Mouse (Mus musculus) embryonic facial prominence, embryonic 14.5 days (tissue): ENCODE measurements around the gene Rims3. TPM values are rescaled to one million over a fixed set of nuclear protein-coding genes. Genes with fewer than 3 reads are reported as not detected.

Experiments used
- ATAC-seq: fragments of 200-750 bp; cut with Nextera tagmentation; 2 replicates; pipeline ENCODE4 v1.8.0; 2017; ENCODE audit warnings: low read depth, moderate number of reproducible peaks, moderate TSS enrichment
- DNase-seq: peaks from one replicate; pipeline ENCODE4 v3.0.0-alpha.2; 2015; ENCODE audit warnings: low spot score
- H3K27ac ChIP-seq: fragments of 300-500 bp; sonication (generic); replicated peaks from 2 replicates; pipeline ENCODE4 v1.5.1; 2014; ENCODE audit warnings: low read depth, mild to moderate bottlenecking, low read length, moderate library complexity
- H3K27me3 ChIP-seq: fragments of 300-500 bp; sonication (generic); replicated peaks from 2 replicates; pipeline ENCODE4 v1.6.1; 2014; ENCODE audit warnings: low read length; ENCODE audit not compliant: control insufficient read depth, insufficient read depth
- H3K36me3 ChIP-seq: fragments of 300-500 bp; sonication (generic); 2 replicates; pipeline ENCODE4 v1.6.1; 2014; ENCODE audit warnings: low read length, mixed read lengths; ENCODE audit not compliant: control insufficient read depth, insufficient read depth
- H3K4me1 ChIP-seq: fragments of 300-500 bp; sonication (generic); 2 replicates; pipeline ENCODE4 v1.6.1; 2014; ENCODE audit warnings: antibody characterized with exemption, low read length; ENCODE audit not compliant: control insufficient read depth, insufficient read depth
- H3K4me2 ChIP-seq: fragments of 300-500 bp; sonication (generic); 2 replicates; pipeline ENCODE4 v1.6.1; 2014; ENCODE audit warnings: low read depth, mild to moderate bottlenecking, low read length, moderate library complexity, mixed read lengths
- H3K4me3 ChIP-seq: fragments of 300-500 bp; sonication (generic); 2 replicates; pipeline ENCODE4 v1.5.1; 2014; ENCODE audit warnings: low read depth, mild to moderate bottlenecking, low read length
- H3K9ac ChIP-seq: fragments of 300-500 bp; sonication (generic); 2 replicates; pipeline ENCODE4 v1.6.1; 2014; ENCODE audit warnings: low read depth, mild to moderate bottlenecking, low read length, moderate library complexity, mixed read lengths
- H3K9me3 ChIP-seq: fragments of 300-500 bp; sonication (generic); 2 replicates; pipeline ENCODE4 v1.6.1; 2016; ENCODE audit warnings: low read length; ENCODE audit not compliant: control insufficient read depth
- WGBS: fragments of 180-500 bp; shearing (Covaris S2); extraction: QIAGEN DNeasy Blood & Tissue Kit; methylation state at CpG from one replicate; pipeline ENCODE4 v1.1.7; 2014; 5-methylcytosine and 5-hydroxymethylcytosine counted together
- polyA plus RNA-seq: library from polyadenylated mRNA; unstranded; fragments of >200 nt; fragmentation: Nextera tagmentation; extraction: Ambion mirVana; gene quantifications from 2 replicates; pipeline ENCODE4 v1.2.1, GENCODE M21; 2014

Rims3 gene
- polyA plus RNA-seq, 1 experiment from 2014 or later = 3.4 TPM

DNA sequence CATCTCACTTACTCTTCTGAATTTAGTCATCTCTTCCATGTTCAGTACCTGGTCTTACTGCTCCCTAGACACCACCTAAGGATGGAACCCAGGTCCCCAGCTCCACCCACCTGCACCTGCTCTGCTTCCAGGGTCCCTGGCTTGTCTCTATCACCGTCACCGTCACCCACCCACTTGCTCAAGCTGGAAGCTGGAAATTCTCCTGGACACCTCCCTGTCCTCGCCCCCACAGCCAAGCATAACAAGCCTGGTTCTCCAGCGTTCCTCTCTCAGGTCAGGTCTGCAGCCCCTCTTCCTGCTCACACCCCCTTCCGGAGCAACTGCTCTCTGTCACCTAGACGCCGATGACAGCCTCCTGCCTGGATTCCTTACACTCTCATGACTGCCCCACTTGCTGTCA lies 5.2 kb downstream of the Rims3 start:
- DNase-seq = no peak

DNA sequence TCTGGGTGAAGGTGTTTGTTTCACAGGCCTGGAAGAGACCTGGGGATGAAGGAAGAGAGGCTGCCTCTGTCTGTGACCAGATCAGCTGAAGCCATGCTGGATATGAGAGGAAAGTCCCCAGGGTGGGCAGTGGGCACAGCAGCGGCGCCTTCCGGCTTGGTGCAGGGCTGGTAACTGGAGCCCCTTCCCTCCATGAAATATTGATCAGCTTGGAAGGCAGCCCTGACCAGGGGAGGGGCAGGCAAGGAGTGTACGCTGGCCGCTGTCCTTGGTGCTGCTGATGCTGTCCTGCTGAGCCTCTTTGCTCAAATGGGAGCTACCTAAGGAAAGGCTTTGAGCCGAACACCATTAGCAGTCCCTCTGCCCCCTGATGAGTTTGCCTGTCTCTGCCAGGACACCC lies 11.6 kb downstream of the Rims3 start:
- Histone ChIP-seq H3K4me1 (no peaks in the 10 kb centered on the region), H3K27ac (no peak overlapping the region), H3K36me3 (no peaks in the 10 kb centered on the region), H3K4me3 (no peak overlapping the region), H3K27me3 (no peaks in the 10 kb centered on the region), H3K4me2 (no peak overlapping the region), H3K9me3 (no peaks in the 10 kb centered on the region), H3K9ac (no peak overlapping the region)
- DNase-seq = peak; percentile 89
- 0% methylated on average over 3 of the region's 6 CpGs for WGBS
- peak; percentile 76 for ATAC-seq

More for the DNA sequence above, 5.2 kb downstream of the Rims3 start:
- peaks cover 18% of the 10 kb centered on the region for H3K27me3 ChIP-seq
- no peak overlapping the region for H3K4me2 ChIP-seq
- no peak overlapping the region for H3K27ac ChIP-seq
- WGBS = 70% methylated on average over 7 of the region's 7 CpGs
- H3K4me1 ChIP-seq = no peaks in the 10 kb centered on the region
- H3K9ac ChIP-seq = no peak overlapping the region
- H3K9me3 ChIP-seq = no peaks in the 10 kb centered on the region
- no peak overlapping the region for H3K4me3 ChIP-seq
- no peak for ATAC-seq
- no peaks in the 10 kb centered on the region for H3K36me3 ChIP-seq

DNA sequence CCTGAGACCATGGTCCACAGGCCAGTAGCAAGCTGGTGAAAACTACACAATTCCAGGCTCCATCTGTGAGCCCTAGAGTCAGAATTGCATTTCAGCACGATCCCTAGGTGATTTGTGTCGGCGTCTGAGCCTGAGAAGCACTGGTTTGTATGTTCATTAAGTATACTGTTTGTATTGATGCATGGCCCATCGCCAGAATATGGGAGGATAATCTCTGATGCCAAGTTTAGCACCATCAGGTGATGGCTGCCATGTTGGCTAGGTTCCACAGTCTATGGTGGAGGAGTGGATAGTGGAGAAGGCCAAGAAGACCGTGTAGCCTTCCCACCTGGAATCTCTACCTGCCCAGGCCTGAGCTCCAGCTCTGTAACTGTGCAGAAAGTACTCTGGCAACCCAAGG lies 13.6 kb downstream of the Rims3 start:
- no peaks in the 10 kb centered on the region for H3K27me3 ChIP-seq
- WGBS = 82% methylated on average over 5 of the region's 5 CpGs
- DNase-seq (no peak), ATAC-seq (no peak)
- no peak overlapping the region for H3K4me3 ChIP-seq
- H3K9ac ChIP-seq = no peak overlapping the region
- H3K27ac ChIP-seq = no peak overlapping the region
- no peaks in the 10 kb centered on the region for H3K36me3 ChIP-seq
- H3K4me2 ChIP-seq = no peak overlapping the region
- no peaks in the 10 kb centered on the region for H3K9me3 ChIP-seq
- no peaks in the 10 kb centered on the region for H3K4me1 ChIP-seq

DNA sequence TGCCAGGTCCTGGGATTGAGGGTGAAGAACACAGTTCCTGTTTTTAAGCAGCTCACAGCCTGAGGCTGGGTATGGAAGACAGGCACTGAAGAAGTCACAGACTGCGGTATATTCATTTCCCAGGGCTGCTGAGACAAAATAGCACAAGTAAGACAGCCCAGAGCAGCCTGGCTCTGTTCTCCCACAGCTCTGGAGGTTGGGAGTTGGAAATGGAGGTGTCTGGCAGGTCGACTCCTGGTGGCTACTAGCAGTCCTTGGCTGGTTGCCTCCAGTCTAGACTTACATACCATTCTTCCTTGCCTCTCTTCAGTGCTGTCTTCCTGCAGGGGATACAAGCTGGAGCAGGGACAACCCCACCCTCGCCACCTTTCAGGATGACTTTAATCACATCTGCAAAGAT lies 14.4 kb downstream of the Rims3 start:
- Histone ChIP-seq H3K27ac (no peak overlapping the region), H3K4me2 (no peak overlapping the region), H3K4me3 (no peak overlapping the region), H3K36me3 (no peaks in the 10 kb centered on the region), H3K27me3 (no peaks in the 10 kb centered on the region), H3K9ac (no peak overlapping the region), H3K4me1 (no peaks in the 10 kb centered on the region), H3K9me3 (no peaks in the 10 kb centered on the region)
- 53% methylated on average over 3 of the region's 3 CpGs for WGBS
- DNase-seq (no peak), ATAC-seq (no peak)

DNA sequence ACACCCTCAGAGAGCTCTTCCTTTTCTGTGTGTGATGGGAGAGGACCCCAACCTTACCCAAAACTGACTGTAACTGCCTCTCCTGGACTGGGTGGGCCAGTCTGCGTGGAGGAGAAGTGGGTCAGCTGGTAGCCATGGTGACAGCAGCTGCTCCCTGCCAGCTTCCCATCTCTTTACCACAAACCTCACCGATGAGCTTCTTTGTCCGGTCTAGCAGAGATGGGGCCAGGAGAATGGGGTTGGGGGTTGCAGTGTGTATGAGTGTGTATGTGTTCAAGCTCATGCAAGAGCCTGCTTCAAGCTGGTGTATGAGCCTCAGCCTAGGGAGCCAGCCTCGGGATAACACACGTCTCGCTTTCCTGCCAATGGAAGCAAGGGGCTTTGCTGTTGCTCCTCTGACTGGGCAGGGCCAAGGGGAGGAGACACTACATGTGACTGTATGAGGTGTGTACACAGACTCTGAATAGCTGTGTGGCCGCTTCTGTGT lies 15.7 kb downstream of the Rims3 start:
- ATAC-seq = peak; percentile 60; the same call in 1 of the 2 replicates

DNA sequence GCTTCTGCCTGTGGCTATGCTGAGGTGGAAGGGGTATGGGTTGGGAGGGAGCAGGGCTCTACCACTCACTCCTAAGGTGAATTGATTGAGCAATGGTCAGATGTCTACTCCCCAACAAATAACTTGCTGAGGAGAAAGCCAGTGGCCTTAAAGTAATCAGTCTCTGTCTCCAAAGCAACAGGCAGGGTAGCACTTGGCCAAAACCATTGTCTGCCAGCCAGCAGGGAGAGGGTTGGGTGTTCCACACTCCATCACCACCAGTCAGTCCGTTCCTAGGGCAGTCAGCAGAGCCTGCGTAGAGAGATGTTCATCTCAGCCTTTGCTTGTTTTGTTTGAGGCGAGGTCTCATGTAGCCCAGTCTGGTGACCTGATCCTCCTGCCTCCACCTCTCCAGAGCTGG lies 21.3 kb downstream of the Rims3 start:
- no peak overlapping the region for H3K27ac ChIP-seq
- no peak overlapping the region for H3K4me2 ChIP-seq
- H3K36me3 ChIP-seq = no peaks in the 10 kb centered on the region
- DNase-seq (no peak), ATAC-seq (no peak)
- 61% methylated on average over 3 of the region's 3 CpGs for WGBS
- no peaks in the 10 kb centered on the region; the same call in 1 of the 2 replicates for H3K4me1 ChIP-seq
- H3K9ac ChIP-seq = no peak overlapping the region
- no peaks in the 10 kb centered on the region for H3K9me3 ChIP-seq
- no peaks in the 10 kb centered on the region for H3K27me3 ChIP-seq
- H3K4me3 ChIP-seq = no peak overlapping the region

More for the DNA sequence above, 15.7 kb downstream of the Rims3 start:
- Histone ChIP-seq H3K9me3 (no peaks in the 10 kb centered on the region), H3K9ac (no peak overlapping the region), H3K27me3 (no peaks in the 10 kb centered on the region), H3K36me3 (no peaks in the 10 kb centered on the region), H3K4me3 (no peak overlapping the region), H3K4me2 (no peak overlapping the region), H3K27ac (no peak overlapping the region), H3K4me1 (no peaks in the 10 kb centered on the region)
- no peak for DNase-seq
- WGBS = 64% methylated on average over 7 of the region's 7 CpGs

DNA sequence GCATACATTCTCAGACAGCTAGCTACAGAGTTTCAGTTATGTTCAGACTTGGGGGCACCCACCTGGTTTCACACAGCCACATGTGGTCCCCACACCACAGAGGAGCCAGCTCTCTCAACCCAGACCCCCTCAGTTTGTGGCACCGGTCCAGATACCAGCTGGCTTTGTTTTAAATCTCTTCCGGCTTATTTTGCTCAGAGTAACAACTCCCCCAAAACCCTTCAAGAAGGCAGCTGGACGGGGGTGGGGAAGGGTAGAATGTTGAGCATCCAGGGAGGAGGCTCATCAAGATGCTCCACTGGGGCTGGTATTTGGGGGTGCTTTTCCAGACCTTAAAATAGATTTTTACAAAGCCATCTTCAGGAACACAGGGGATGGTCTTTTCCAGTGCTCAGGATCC lies 24.1 kb downstream of the Rims3 start:
- DNase-seq (peak; percentile 12), ATAC-seq (0 out of 2 replicates have a peak, but pooled peaks have one; percentile 10)
- WGBS = 39% methylated on average over 3 of the region's 3 CpGs
- Histone ChIP-seq H3K27me3 (no peaks in the 10 kb centered on the region), H3K4me2 (no peak overlapping the region), H3K27ac (no peak overlapping the region), H3K4me1 (no peaks in the 10 kb centered on the region; the same call in 1 of the 2 replicates), H3K36me3 (no peaks in the 10 kb centered on the region), H3K9me3 (no peaks in the 10 kb centered on the region), H3K4me3 (no peak overlapping the region), H3K9ac (no peak overlapping the region)

DNA sequence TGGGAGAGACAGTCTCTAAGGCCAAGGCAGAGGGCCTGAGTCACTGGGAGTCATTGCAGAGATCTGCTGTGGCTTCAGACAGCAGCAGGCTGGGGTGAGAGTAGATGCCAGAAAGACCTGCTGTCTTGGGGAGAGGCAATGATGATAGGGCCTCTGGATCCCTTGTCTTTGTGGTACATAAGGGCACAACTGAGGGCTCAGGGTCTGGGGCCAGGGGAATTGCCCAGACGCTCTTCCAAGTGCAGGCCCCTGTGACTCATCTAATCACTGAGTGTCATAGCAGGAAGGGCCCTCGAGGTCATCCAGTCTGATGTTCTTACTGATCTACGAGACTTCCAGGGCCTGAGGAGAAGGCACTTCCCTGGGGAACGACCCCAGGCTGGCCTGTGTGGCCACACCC lies 24.8 kb downstream of the Rims3 start:
- Histone ChIP-seq H3K27me3 (no peaks in the 10 kb centered on the region; the same call in 1 of the 2 replicates), H3K27ac (no peak overlapping the region), H3K9ac (no peak overlapping the region), H3K36me3 (no peaks in the 10 kb centered on the region), H3K9me3 (no peaks in the 10 kb centered on the region), H3K4me1 (no peaks in the 10 kb centered on the region; the same call in 1 of the 2 replicates), H3K4me3 (no peak overlapping the region), H3K4me2 (no peak overlapping the region)
- 29% methylated on average over 4 of the region's 4 CpGs for WGBS
- ATAC-seq = no peak
- DNase-seq = no peak

DNA sequence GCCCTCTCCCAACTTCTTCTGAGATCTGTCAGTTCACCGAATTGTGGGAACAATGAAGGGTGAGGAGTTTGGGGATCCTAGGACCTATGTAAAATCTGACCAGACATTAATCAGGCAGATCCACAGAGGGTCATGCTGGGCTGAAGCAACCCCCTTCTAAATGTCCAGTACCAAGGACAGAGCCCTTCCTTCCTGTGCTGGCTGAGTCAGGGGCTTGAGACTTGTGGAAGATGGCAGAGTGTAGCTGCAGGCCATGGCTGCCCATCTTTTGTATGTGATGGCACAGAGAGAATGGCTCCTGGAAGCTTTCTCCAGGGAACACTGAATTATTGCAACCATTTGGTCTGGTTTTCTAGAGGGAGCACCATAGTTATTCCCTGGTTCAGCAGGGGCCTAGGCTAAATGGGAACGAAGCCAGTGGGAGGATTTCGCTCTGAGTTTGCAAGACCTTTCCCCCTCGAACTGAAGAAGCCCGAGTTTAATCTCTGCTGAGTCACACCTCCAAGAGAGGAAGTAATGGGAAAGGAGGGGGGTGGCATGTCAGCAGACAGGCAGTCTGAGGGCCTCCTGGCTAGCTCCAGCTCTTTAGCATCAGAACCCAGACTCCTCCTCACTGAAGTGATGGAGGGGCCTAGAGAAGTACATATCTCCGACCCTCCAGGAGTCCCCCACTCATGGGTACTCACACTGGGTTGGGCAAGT lies 26.3 kb downstream of the Rims3 start:
- Histone ChIP-seq H3K4me1 (peaks cover 4% of the 10 kb centered on the region; the same call in 1 of the 2 replicates), H3K4me2 (no peak overlapping the region), H3K27me3 (no peaks in the 10 kb centered on the region; the same call in 1 of the 2 replicates), H3K9ac (no peak overlapping the region), H3K27ac (no peak overlapping the region), H3K9me3 (no peaks in the 10 kb centered on the region), H3K4me3 (no peak overlapping the region), H3K36me3 (no peaks in the 10 kb centered on the region)
- DNase-seq = peak; percentile 40
- WGBS = 57% methylated on average over 6 of the region's 6 CpGs
- ATAC-seq = no peak
